Mouse (Mus musculus) ES-Bruce4 (cell line): ENCODE measurements around the gene Zfand2a.

Experiments used
- CTCF ChIP-seq: IDR thresholded peaks from one replicate; pipeline ENCODE4 v1.8.1; 2011; ENCODE audit warnings: low read depth, low read length
- EP300 ChIP-seq: IDR thresholded peaks from 2 replicates; pipeline ENCODE4 v1.6.1; 2011; ENCODE audit warnings: low read depth, low read length; ENCODE audit not compliant: insufficient read depth
- POLR2A ChIP-seq: IDR thresholded peaks from one replicate; pipeline ENCODE4 v1.8.1; 2011; ENCODE audit warnings: low read length; ENCODE audit not compliant: insufficient read depth

DNA sequence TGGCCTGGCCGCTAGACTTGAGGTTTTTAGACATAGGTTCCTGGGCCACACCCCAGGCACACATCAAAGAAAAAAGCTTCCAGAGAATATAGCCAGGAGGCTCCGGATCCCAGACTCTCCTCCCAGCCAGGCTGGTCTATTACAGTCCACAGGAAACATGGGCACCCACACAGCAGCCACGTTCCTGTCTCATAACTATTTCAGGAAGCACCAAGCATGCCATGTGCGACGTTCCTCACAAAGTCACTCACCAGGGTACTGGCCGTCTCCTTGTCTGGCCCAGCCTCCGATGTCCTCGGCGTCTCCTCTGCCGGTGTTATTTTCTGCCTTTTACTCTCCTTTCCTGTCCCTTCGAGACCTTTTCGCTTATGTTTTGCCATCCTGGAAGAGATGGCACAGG is 29.2 kb downstream of the Zfand2a start:
- no peak for TF ChIP-seq CTCF
- no peak for TF ChIP-seq EP300
- TF ChIP-seq POLR2A: no peak
